Comparison of ENCODE assay signal across 8 mouse cellular contexts in the genomic region with DNA sequence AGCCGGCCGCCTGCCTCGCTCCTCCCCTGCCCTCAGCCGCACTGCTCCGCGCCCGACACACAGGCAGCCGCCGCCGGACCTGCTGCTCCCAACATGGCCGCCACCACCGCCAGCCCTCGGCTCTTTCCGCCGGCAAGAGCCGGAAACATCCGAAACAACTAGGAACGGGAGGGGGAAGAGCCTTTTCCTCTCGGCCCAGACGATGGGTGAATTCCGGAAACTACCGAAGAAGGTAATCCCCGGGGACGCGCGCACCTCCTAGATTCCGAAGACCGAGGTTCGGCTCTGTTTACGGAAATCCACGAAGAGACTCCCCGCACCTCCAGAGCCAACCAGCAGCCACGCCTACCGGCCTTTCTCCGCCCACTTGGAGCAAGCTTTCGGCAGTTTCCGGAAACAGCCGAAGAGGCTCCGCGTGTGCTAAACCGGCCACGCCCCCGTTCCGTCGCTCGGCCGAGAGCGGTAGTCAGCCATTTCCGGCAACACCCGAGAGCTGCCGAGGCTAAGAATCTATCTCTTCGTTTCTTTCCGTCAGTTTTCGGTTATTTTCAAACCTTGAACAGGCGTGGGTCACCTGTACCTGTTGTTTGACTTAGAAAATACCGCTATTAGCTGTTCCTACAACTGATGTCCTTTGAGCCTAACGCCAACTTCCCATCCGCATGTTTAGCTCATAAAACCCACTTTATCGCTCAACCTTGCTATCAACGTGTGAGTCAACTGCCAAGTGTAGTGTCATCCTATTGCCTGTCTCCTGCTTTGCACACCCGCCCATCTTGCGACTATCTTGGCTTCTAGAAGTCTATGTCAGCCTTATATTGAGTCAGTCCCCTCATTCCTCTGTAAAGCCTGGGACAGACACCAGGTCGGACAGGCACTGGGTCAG. TPM values are rescaled to one million over a fixed set of nuclear protein-coding genes. Genes with fewer than 3 reads are reported as not detected.
DNase-seq lines count a peak whose midpoint lies in the region; ATAC-seq and TF ChIP-seq lines count a peak whose summit lies in the region.

A gene (minus strand): TSS at position 349 of the 886 bp plus-strand sequence.

- H3K36me3 ChIP-seq in embryonic facial prominence, embryonic 13.5 days, result no peaks in the 10 kb centered on the region
- H3K36me3 ChIP-seq in kidney, adult 2 months (ENCODE audit: control insufficient read depth, insufficient read depth, low read length), result no peaks in the 10 kb centered on the region
- H3K36me3 ChIP-seq in limb, embryonic 12.5 days, result no peaks in the 10 kb centered on the region
- H3K36me3 ChIP-seq in midbrain, embryonic 15.5 days (replicated peaks), result no peaks in the 10 kb centered on the region
- H3K36me3 ChIP-seq in spleen, adult 2 months (ENCODE audit: control insufficient read depth, insufficient read depth, low read length), result no peaks in the 10 kb centered on the region

- no peak for TF ChIP-seq POLR2A in kidney, adult 2 months (IDR thresholded peaks at IDR 0.05; ENCODE audit: low read depth, low read length)
- TF ChIP-seq POLR2A in spleen, adult 2 months (IDR thresholded peaks at IDR 0.05; ENCODE audit: low read depth, low read length), result peak; percentile 40; the same call in 1 of the 2 replicates

- H3K27me3 ChIP-seq in embryonic facial prominence, embryonic 13.5 days, result no peaks in the 10 kb centered on the region
- no peaks in the 10 kb centered on the region for H3K27me3 ChIP-seq in kidney, adult 2 months (replicated peaks; ENCODE audit: control insufficient read depth, insufficient read depth, low read length)
- H3K27me3 ChIP-seq in limb, embryonic 12.5 days, result no peaks in the 10 kb centered on the region
- H3K27me3 ChIP-seq in midbrain, embryonic 15.5 days (replicated peaks), result no peaks in the 10 kb centered on the region
- H3K27me3 ChIP-seq in spleen, adult 2 months (ENCODE audit: control insufficient read depth, insufficient read depth, low read length), result no peaks in the 10 kb centered on the region

- H3K4me3 ChIP-seq in embryonic facial prominence, embryonic 13.5 days, result peak within 1 kb of the TSS; percentile 78
- H3K4me3 ChIP-seq in kidney, adult 2 months (ENCODE audit: insufficient read depth, low read depth, low read length), result peak within 1 kb of the TSS; percentile 92
- H3K4me3 ChIP-seq in limb, embryonic 12.5 days (replicated peaks), result peak within 1 kb of the TSS; percentile 91
- peak within 1 kb of the TSS; percentile 75 for H3K4me3 ChIP-seq in midbrain, embryonic 15.5 days
- H3K4me3 ChIP-seq in spleen, adult 2 months (ENCODE audit: extremely low read depth, insufficient read depth, insufficient read length), result peak within 1 kb of the TSS; percentile 67

- H3K4me1 ChIP-seq in embryonic facial prominence, embryonic 13.5 days, result peaks cover 36% of the 10 kb centered on the region
- H3K4me1 ChIP-seq in kidney, adult 2 months (ENCODE audit: control insufficient read depth, insufficient read depth, low read length), result peaks cover 29% of the 10 kb centered on the region
- peaks cover 27% of the 10 kb centered on the region for H3K4me1 ChIP-seq in limb, embryonic 12.5 days (replicated peaks)
- H3K4me1 ChIP-seq in midbrain, embryonic 15.5 days, result peaks cover 47% of the 10 kb centered on the region
- peaks cover 28% of the 10 kb centered on the region; the same call in 1 of the 2 replicates for H3K4me1 ChIP-seq in spleen, adult 2 months (ENCODE audit: control insufficient read depth, insufficient read depth, insufficient read length)

- H3K4me2 ChIP-seq in embryonic facial prominence, embryonic 13.5 days, result peak within 1 kb of the TSS; percentile 95
- H3K4me2 ChIP-seq in limb, embryonic 12.5 days, result peak within 1 kb of the TSS; percentile 95
- peak within 1 kb of the TSS; percentile 91 for H3K4me2 ChIP-seq in midbrain, embryonic 15.5 days

- peak within 1 kb of the TSS; percentile 96 for H3K9ac ChIP-seq in embryonic facial prominence, embryonic 13.5 days
- peak within 1 kb of the TSS; percentile 94 for H3K9ac ChIP-seq in limb, embryonic 12.5 days (replicated peaks)
- H3K9ac ChIP-seq in midbrain, embryonic 15.5 days, result peak within 1 kb of the TSS; percentile 87

- WGBS in embryonic facial prominence, embryonic 13.5 days, result 2% methylated on average over 60 of the region's 63 CpGs
- WGBS in kidney, adult 2 months, result 1% methylated on average over 63 of the region's 63 CpGs
- 1% methylated on average over 63 of the region's 63 CpGs for WGBS in limb, embryonic 12.5 days
- 3% methylated on average over 60 of the region's 63 CpGs for WGBS in midbrain, embryonic 15.5 days
- 2% methylated on average over 63 of the region's 63 CpGs for WGBS in spleen, adult 2 months

- no peaks in the 10 kb centered on the region for H3K9me3 ChIP-seq in embryonic facial prominence, embryonic 13.5 days
- no peaks in the 10 kb centered on the region for H3K9me3 ChIP-seq in limb, embryonic 12.5 days
- no peaks in the 10 kb centered on the region for H3K9me3 ChIP-seq in midbrain, embryonic 15.5 days

- peak within 1 kb of the TSS; percentile 88 for H3K27ac ChIP-seq in embryonic facial prominence, embryonic 13.5 days
- H3K27ac ChIP-seq in kidney, adult 2 months (ENCODE audit: insufficient read depth, low read depth, low read length), result peak within 1 kb of the TSS; percentile 89
- H3K27ac ChIP-seq in limb, embryonic 12.5 days, result peak within 1 kb of the TSS; percentile 87
- peak within 1 kb of the TSS; percentile 88 for H3K27ac ChIP-seq in midbrain, embryonic 15.5 days
- H3K27ac ChIP-seq in spleen, adult 2 months (ENCODE audit: insufficient read depth, low read length), result peak within 1 kb of the TSS; percentile 72

- peak; percentile 91 for ATAC-seq in embryonic facial prominence, embryonic 13.5 days (ENCODE audit: insufficient number of reproducible peaks, insufficient read depth, low FRiP score, low TSS enrichment, low read depth)
- peak; percentile 93 for ATAC-seq in limb, embryonic 12.5 days (ENCODE audit: insufficient number of reproducible peaks, insufficient read depth, low FRiP score, low TSS enrichment, low read depth)
- ATAC-seq in midbrain, embryonic 15.5 days (replicated peaks), result peak; percentile 94

- DNase-seq in 3134 (ENCODE audit: extremely low read depth, insufficient read length, low spot score), result peak; percentile 96
- peak; percentile 99 for DNase-seq in adrenal gland, postnatal 36 days
- peak; percentile 99 to 100 for DNase-seq in heart, adult 18-20 months
- DNase-seq in kidney, adult 2 months, result peak; percentile 100
- DNase-seq in spleen, adult 2 months (ENCODE audit: low read depth in 1 of 2, low spot score in 2 of 2), result peak; percentile 99

- no peak for TF ChIP-seq CTCF in kidney, adult 2 months (conservative IDR thresholded peaks at IDR 0.05; ENCODE audit: insufficient read depth, insufficient read length, low read depth, low read length)
- no peak for TF ChIP-seq CTCF in spleen, adult 2 months (IDR thresholded peaks at IDR 0.05; ENCODE audit: extremely low read depth, insufficient read depth, insufficient read length, insufficient replicate concordance)

RNA-seq across cellular contexts. Expression of the gene that starts here (rescaled TPM):
- 10 to 100 TPM; 71.9 to 76.4 TPM for total RNA-seq in adrenal gland, postnatal 36 days (2021)
- 42.8 and 47.2 TPM in 2 replicates for polyA plus RNA-seq in embryonic facial prominence, embryonic 13.5 days (2015; fragmentation: Nextera tagmentation; extraction: Ambion mirVana)
- 10 to 100 TPM; 43.3 to 49.9 TPM for total RNA-seq in heart, adult 18-20 months (2021)
- polyA plus RNA-seq in kidney, adult 2 months (2012; rRNA removed), result 85.0 and 86.5 TPM in 2 replicates
- 54.4 and 58.5 TPM in 2 replicates for polyA plus RNA-seq in limb, embryonic 12.5 days (2016; fragmentation: Nextera tagmentation; extraction: Ambion mirVana)
- 55.5 and 60.2 TPM in 2 replicates for polyA plus RNA-seq in midbrain, embryonic 15.5 days (2015; fragmentation: Nextera tagmentation; extraction: Ambion mirVana)
- polyA plus RNA-seq in spleen, adult 2 months (2012; rRNA removed), result 84.8 and 111 TPM in 2 replicates

Comparison
In these comparisons a context has a peak if more than half of its experiments do, and no peak if none do; other contexts are left out.
1. Peak in every context shown above with its lines: DNase-seq, ATAC-seq, H3K4me3 ChIP-seq and H3K27ac ChIP-seq.